Mouse (Mus musculus) spleen, postnatal 10 days (tissue): Measurements from ENCODE around the gene Ephb1.
A peak's percentile ranks its signal among the peaks of the same experiment; 100 is the strongest.

Experiments
- DNase-seq, 2 experiments: peaks; one replicate each; pipeline ENCODE4 v3.0.0; 2021 to 2022; ENCODE audit warnings: low spot score in 2 of 2

Gene Ephb1

GRCm38 (mm10) chr9:102069151-102069882, 285.2 kb downstream of the Ephb1 start:
- no peak for DNase-seq

GRCm38 (mm10) chr9:102066601-102067000, 287.9 kb downstream of the Ephb1 start:
- peak in 1 of 2 experiments; percentile 24 for DNase-seq

- no peak for DNase-seq
These were observed 308.6 kb downstream of the Ephb1 start for GRCm38 (mm10) chr9:102045886-102046285.

- DNase-seq = no peak
These were observed 309.2 kb downstream of the Ephb1 start for GRCm38 (mm10) chr9:102045111-102045861.

- DNase-seq = no peak
These were observed 315.3 kb downstream of the Ephb1 start for GRCm38 (mm10) chr9:102039011-102039733.

- DNase-seq = no peak
These were observed 318.4 kb downstream of the Ephb1 start for GRCm38 (mm10) chr9:102036132-102036531.

GRCm38 (mm10) chr9:102033231-102033630, 321.3 kb downstream of the Ephb1 start:
- DNase-seq = no peak

- no peak for DNase-seq
These were observed 322.1 kb downstream of the Ephb1 start for GRCm38 (mm10) chr9:102032376-102032775.

- DNase-seq = no peak
These were observed 324.8 kb downstream of the Ephb1 start for GRCm38 (mm10) chr9:102029661-102030060.

- DNase-seq = no peak
These were observed 328.4 kb downstream of the Ephb1 start for GRCm38 (mm10) chr9:102026136-102026535.

GRCm38 (mm10) chr9:102025141-102025540, 329.4 kb downstream of the Ephb1 start:
- no peak for DNase-seq

GRCm38 (mm10) chr9:102015516-102015915, 339.0 kb downstream of the Ephb1 start:
- DNase-seq = no peak

GRCm38 (mm10) chr9:102007706-102008105, 346.8 kb downstream of the Ephb1 start:
- no peak for DNase-seq

GRCm38 (mm10) chr9:102006539-102006938, 348.0 kb downstream of the Ephb1 start:
- peak in 1 of 2 experiments; percentile 58 for DNase-seq

GRCm38 (mm10) chr9:102002920-102003319, 351.6 kb downstream of the Ephb1 start:
- no peak for DNase-seq

- DNase-seq = no peak
These were observed 352.3 kb downstream of the Ephb1 start for GRCm38 (mm10) chr9:102002186-102002585.

- DNase-seq = no peak
These were observed 352.8 kb downstream of the Ephb1 start for GRCm38 (mm10) chr9:102001633-102002165.

- no peak for DNase-seq
These were observed 354.8 kb downstream of the Ephb1 start for GRCm38 (mm10) chr9:101999690-102000089.

- DNase-seq = no peak
These were observed 357.6 kb downstream of the Ephb1 start for GRCm38 (mm10) chr9:101996771-101997500.

- DNase-seq = no peak
These were observed 358.3 kb downstream of the Ephb1 start for GRCm38 (mm10) chr9:101996183-101996582.

- peak in 1 of 2 experiments; percentile 41 for DNase-seq
These were observed 358.9 kb downstream of the Ephb1 start for GRCm38 (mm10) chr9:101995423-101996156.
